Mouse (Mus musculus): ENCODE measurements at regions not wholly inside any gene's neighbourhood (a gene's known extent, or its start where the extent isn't known, plus 50 kb on each side); places are given as distances from the start of the nearest gene placed in this dataset.

DNA sequence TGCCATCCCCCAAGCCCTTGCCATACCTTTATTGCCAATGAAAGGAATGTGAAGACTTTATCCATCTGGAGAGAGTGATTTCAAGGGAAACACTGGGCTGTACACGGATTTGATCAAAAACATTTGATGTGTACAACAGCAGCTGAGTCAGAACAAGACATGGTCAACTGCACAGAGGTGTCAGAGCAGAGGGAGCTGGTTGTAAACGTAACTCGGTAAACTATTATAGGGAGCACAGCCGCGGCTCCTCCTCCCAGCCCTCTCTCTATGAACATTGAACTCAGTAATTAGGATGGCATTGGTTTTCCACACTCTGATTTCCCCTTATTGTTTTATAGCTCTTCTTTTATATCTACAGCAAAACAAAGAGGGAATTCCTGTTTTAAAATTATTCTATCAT is 750.8 kb upstream of the Intu start:
- TF ChIP-seq POLR2A (IDR thresholded peaks at IDR 0.05; ENCODE audit: control insufficient read depth, low read depth, low read length) (no peak), CTCF (IDR thresholded peaks at IDR 0.05; ENCODE audit: control insufficient read depth, insufficient read depth, insufficient replicate concordance, low read depth, low read length) (no peak)

Data from testis, adult 2 months (tissue).